Mouse (Mus musculus) gastrocnemius, postnatal 36 days (tissue): ENCODE results near the gene Gmfg. TPM values are rescaled to one million over a fixed set of nuclear protein-coding genes. Genes with fewer than 3 reads are reported as not detected.

Experiments used
- DNase-seq, 2 experiments: peaks; one replicate each; pipeline ENCODE4 v3.0.0; 2022
- intact Hi-C: fragments of 180-260 bp; cut with DNase I; formaldehyde crosslinking; loops from one replicate; pipeline ENCODE4 v1.15.1; 2025
- total RNA-seq, 2 experiments: library from RNA; stranded (reverse); gene quantifications; 2 replicates each; pipeline ENCODE4 v1.2.3; 2021

Gmfg gene
- total RNA-seq, 2 experiments from 2014 or later, result 2.2 to 4.4 TPM

- peak; percentile 99 to 100 for DNase-seq
- intact Hi-C loops, result no loop called here
These were observed 859 bp upstream of the Gmfg start for GRCm38 (mm10) chr7:28436271-28436904.

GRCm38 (mm10) chr7:28437964-28438363 is 717 bp downstream of the Gmfg start:
- intact Hi-C loops, result no loop called here
- DNase-seq, result no peak

- intact Hi-C loops, result no loop called here
- no peak for DNase-seq
These were observed 1.5 kb downstream of the Gmfg start for GRCm38 (mm10) chr7:28438771-28439170.

GRCm38 (mm10) chr7:28440739-28441138 is 3.5 kb downstream of the Gmfg start:
- no peak for DNase-seq
- intact Hi-C loops, result loop anchor here (5.0 kb wide), 1 partner anchor 282 kb away; no protein-coding TSS in a partner anchor

GRCm38 (mm10) chr7:28441776-28442485 is 4.7 kb downstream of the Gmfg start:
- intact Hi-C loops, result loop anchor here (5.0 kb wide), 1 partner anchor 280 kb away; no protein-coding TSS in a partner anchor
- no peak for DNase-seq

GRCm38 (mm10) chr7:28442688-28443087 is 5.4 kb downstream of the Gmfg start:
- intact Hi-C loops, result loop anchor here (5.0 kb wide), 1 partner anchor 280 kb away; no protein-coding TSS in a partner anchor
- DNase-seq, result no peak

- intact Hi-C loops, result loop anchor here (5.0 kb wide), 1 partner anchor 278 kb away; no protein-coding TSS in a partner anchor
These were observed 7.2 kb downstream of the Gmfg start for GRCm38 (mm10) chr7:28444344-28444974.

GRCm38 (mm10) chr7:28446446-28446845 is 9.2 kb downstream of the Gmfg start:
- DNase-seq, result peak; percentile 69 to 73
- intact Hi-C loops, result loop anchor here (2.0 kb wide), 1 partner anchor 82 kb away; no protein-coding TSS in a partner anchor

More at GRCm38 (mm10) chr7:28444344-28444974, 7.2 kb downstream of the Gmfg start:
- DNase-seq, result no peak

GRCm38 (mm10) chr7:28447101-28447830 is 10.0 kb downstream of the Gmfg start:
- intact Hi-C loops, result loop anchor here (1.0 to 2.0 kb wide), 2 partner anchors 82 to 153 kb away; no protein-coding TSS in a partner anchor
- no peak for DNase-seq

- intact Hi-C loops, result loop anchor here (1.0 to 2.0 kb wide), 2 partner anchors 81 to 152 kb away; no protein-coding TSS in a partner anchor
- DNase-seq, result no peak
These were observed 10.9 kb downstream of the Gmfg start for GRCm38 (mm10) chr7:28447865-28448820.

GRCm38 (mm10) chr7:28451531-28452360 is 14.5 kb downstream of the Gmfg start, which contains the start of gene Lrfn1:
TSS of gene Lrfn1 (plus strand) at chr7:28451980.
- intact Hi-C loops, result loop anchor here (5.0 kb wide), 1 partner anchor 266 kb away; the partner anchor contains the start of gene Fbxo17
- no peak for DNase-seq

- intact Hi-C loops, result loop anchor here (5.0 kb wide), 1 partner anchor 265 kb away; the partner anchor contains the start of gene Fbxo17
- DNase-seq, result no peak
These were observed 15.2 kb downstream of the Gmfg start for GRCm38 (mm10) chr7:28452361-28453005.

- DNase-seq, result no peak
- intact Hi-C loops, result no loop called here
These were observed 23.1 kb downstream of the Gmfg start for GRCm38 (mm10) chr7:28460361-28460760.

GRCm38 (mm10) chr7:28462769-28463168 is 25.5 kb downstream of the Gmfg start:
- no peak for DNase-seq
- intact Hi-C loops, result no loop called here

- DNase-seq, result no peak
- intact Hi-C loops, result no loop called here
These were observed 27.4 kb downstream of the Gmfg start for GRCm38 (mm10) chr7:28464416-28465212.

GRCm38 (mm10) chr7:28466721-28467212 is 29.5 kb downstream of the Gmfg start:
- no peak for DNase-seq
- intact Hi-C loops, result no loop called here
